Mouse (Mus musculus) hindbrain, embryonic 16.5 days (tissue): ENCODE data around the gene Drg1. TPM values are rescaled to one million over a fixed set of nuclear protein-coding genes. Genes with fewer than 3 reads are reported as not detected.

Experiments
- ATAC-seq: fragments of 200-750 bp; cut with Nextera tagmentation; 2 replicates; pipeline ENCODE4 v1.8.0; 2017; ENCODE audit warnings: moderate TSS enrichment, moderate library complexity
- H3K27ac ChIP-seq: fragments of 300-500 bp; sonication (generic); 2 replicates; pipeline ENCODE4 v1.5.1; 2014; ENCODE audit warnings: low read depth, mild to moderate bottlenecking, control low read depth, low read length, moderate library complexity
- H3K27me3 ChIP-seq: fragments of 300-500 bp; sonication (generic); replicated peaks from 2 replicates; pipeline ENCODE4 v1.6.1; 2014; ENCODE audit warnings: low read length; ENCODE audit not compliant: control insufficient read depth, insufficient read depth
- H3K36me3 ChIP-seq: fragments of 300-500 bp; sonication (generic); 2 replicates; pipeline ENCODE4 v1.6.1; 2014; ENCODE audit warnings: mild to moderate bottlenecking, low read length, moderate library complexity, mixed read lengths; ENCODE audit not compliant: control insufficient read depth, insufficient read depth
- H3K4me1 ChIP-seq: fragments of 300-500 bp; sonication (generic); 2 replicates; pipeline ENCODE4 v1.6.1; 2014; ENCODE audit warnings: low read depth, low read length; ENCODE audit not compliant: control insufficient read depth, insufficient read depth
- H3K4me2 ChIP-seq: fragments of 300-500 bp; sonication (generic); 2 replicates; pipeline ENCODE4 v1.6.1; 2014; ENCODE audit warnings: mild to moderate bottlenecking, low read length, control low read depth, moderate library complexity
- H3K4me3 ChIP-seq: fragments of 300-500 bp; sonication (generic); 2 replicates; pipeline ENCODE4 v1.5.1; 2014; ENCODE audit warnings: mild to moderate bottlenecking, low read length, control low read depth, moderate library complexity
- H3K9ac ChIP-seq: fragments of 300-500 bp; sonication (generic); 2 replicates; pipeline ENCODE4 v1.6.1; 2014; ENCODE audit warnings: low read depth, mild to moderate bottlenecking, control low read depth, low read length, moderate library complexity
- H3K9me3 ChIP-seq: fragments of 300-500 bp; sonication (generic); 2 replicates; pipeline ENCODE4 v1.6.1; 2014; ENCODE audit warnings: mild to moderate bottlenecking, low read length, moderate library complexity; ENCODE audit not compliant: control insufficient read depth
- WGBS: fragments of 180-500 bp; shearing (Covaris S2); extraction: QIAGEN DNeasy Blood & Tissue Kit; methylation state at CpG from one replicate; pipeline ENCODE4 v1.1.7; 2014; 5-methylcytosine and 5-hydroxymethylcytosine counted together
- polyA plus RNA-seq: library from polyadenylated mRNA; unstranded; fragments of >200 nt; fragmentation: Nextera tagmentation; extraction: Ambion mirVana; gene quantifications from 2 replicates; pipeline ENCODE4 v1.2.1, GENCODE M21; 2015

The Drg1 gene
- polyA plus RNA-seq, 1 experiment from 2014 or later, result 207 TPM

GRCm38 (mm10) chr11:3291311-3292061, 25.3 kb upstream of the Drg1 start:
- Histone ChIP-seq H3K27me3 (no peaks in the 10 kb centered on the region), H3K4me1 (peaks cover 57% of the 10 kb centered on the region), H3K4me3 (peak overlapping the region; percentile 84), H3K4me2 (peak overlapping the region; percentile 98), H3K9ac (peak overlapping the region; percentile 94), H3K36me3 (peaks cover 4% of the 10 kb centered on the region; the same call in 1 of the 2 replicates), H3K9me3 (no peaks in the 10 kb centered on the region), H3K27ac (peak overlapping the region; percentile 100)
- no peak for ATAC-seq
- WGBS, result under 1% methylated on average over 26 of the region's 26 CpGs

DNA sequence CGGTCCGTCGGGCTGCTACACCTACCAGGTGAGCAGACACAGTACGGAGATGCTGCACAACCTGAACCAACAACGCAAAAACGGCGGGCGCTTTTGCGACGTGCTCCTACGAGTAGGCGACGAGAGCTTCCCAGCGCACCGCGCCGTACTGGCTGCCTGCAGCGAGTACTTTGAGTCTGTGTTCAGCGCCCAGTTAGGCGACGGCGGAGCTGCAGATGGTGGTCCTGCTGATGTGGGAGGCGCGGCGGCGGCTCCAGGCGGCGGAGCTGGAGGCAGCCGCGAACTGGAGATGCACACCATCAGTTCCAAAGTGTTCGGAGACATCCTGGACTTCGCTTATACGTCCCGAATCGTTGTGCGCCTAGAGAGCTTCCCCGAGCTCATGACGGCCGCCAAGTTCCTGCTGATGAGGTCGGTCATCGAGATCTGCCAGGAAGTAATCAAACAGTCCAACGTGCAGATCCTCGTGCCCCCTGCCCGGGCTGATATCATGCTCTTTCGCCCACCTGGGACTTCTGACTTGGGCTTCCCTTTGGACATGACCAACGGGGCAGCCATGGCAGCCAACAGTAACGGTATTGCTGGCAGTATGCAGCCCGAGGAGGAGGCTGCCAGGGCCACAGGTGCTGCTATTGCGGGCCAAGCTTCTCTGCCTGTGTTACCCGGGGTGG, 24.6 kb upstream of the Drg1 start:
- Histone ChIP-seq H3K9ac (peak overlapping the region; percentile 94), H3K4me3 (peak overlapping the region; percentile 84), H3K36me3 (peaks cover 4% of the 10 kb centered on the region; the same call in 1 of the 2 replicates), H3K27me3 (no peaks in the 10 kb centered on the region), H3K27ac (peak overlapping the region; percentile 100), H3K9me3 (no peaks in the 10 kb centered on the region), H3K4me2 (peak overlapping the region; percentile 98), H3K4me1 (peaks cover 55% of the 10 kb centered on the region)
- 1% methylated on average over 50 of the region's 50 CpGs for WGBS
- no peak; the same call in 1 of the 2 replicates for ATAC-seq

DNA sequence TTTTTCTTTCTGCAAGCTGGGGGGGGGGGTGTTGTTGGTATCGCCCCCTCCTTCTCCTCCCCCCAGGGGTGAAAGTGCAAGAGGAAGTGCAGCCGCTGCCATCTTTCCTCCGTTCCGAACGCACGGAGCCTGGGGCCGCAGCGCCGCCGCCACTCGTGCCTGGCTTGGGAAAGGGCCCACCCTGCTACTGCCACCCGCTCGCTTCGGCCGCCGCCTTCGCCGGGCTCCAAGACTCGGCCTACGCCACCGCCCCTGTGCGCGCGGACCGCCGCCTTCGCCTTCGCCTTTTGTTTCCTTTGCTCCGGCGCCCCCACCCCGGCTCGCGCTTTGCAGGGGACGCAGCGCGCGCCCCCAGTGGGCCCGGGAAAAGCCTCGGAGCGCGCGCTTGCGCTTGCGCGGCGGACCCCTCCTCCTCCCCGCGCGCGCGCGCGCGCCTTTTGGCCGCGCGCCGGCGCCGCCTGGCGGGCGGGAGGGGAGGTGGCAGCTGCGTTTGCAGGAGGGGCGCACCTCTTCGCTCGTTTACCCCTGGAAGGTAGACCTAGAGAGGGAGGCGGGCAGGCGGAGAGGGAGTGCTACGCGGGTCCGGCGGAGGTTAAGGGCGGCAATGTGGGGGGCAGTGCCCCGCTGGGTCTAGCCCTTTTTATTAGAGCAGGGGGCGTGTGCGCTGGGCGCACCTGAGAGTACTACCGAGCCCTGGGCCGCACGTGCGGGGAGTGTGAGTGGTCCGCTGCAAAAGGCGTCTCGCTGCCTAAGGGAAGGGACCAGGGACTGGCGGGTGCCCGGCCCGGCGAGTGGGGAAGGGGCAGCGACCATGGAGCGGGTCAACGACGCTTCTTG, 23.8 kb upstream of the Drg1 start:
- under 1% methylated on average over 71 of the region's 92 CpGs for WGBS

DNA sequence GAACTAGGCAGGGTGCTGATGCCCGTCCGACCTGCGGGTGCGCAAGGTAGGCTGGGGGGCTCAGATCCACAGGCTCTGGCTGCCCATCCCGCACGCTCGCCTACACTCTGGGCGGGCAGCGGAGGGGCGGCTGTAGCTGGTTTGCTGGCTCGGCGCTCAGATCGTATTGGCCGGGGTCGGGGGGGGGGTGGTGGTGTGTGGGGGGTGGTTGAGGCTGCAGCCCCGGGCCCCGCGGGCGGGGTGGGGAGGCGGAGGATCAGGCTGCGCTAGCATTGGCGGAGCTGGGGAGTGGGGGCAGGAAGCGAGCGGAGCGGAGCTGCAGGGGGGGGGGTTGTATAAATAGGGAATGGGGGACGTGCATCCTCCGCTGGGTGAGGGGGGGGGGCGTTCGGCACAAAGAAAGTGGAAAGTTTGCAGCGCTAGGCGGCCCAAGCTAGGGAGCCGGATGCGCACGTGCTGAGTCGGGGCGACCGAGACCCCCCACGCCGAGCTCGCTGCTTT, 23.1 kb upstream of the Drg1 start:
- under 1% methylated on average over 28 of the region's 40 CpGs for WGBS
- ATAC-seq, result peak; percentile 84
- Histone ChIP-seq H3K27me3 (no peaks in the 10 kb centered on the region), H3K27ac (peak overlapping the region; percentile 100), H3K4me1 (peaks cover 42% of the 10 kb centered on the region), H3K4me2 (peak overlapping the region; percentile 98), H3K4me3 (peak overlapping the region; percentile 84), H3K36me3 (peaks cover 4% of the 10 kb centered on the region; the same call in 1 of the 2 replicates), H3K9me3 (no peaks in the 10 kb centered on the region), H3K9ac (peak overlapping the region; percentile 94)

More for the DNA sequence above, 23.8 kb upstream of the Drg1 start:
- no peaks in the 10 kb centered on the region for H3K9me3 ChIP-seq
- H3K4me1 ChIP-seq, result peaks cover 48% of the 10 kb centered on the region
- peaks cover 4% of the 10 kb centered on the region; the same call in 1 of the 2 replicates for H3K36me3 ChIP-seq
- no peaks in the 10 kb centered on the region for H3K27me3 ChIP-seq
- peak overlapping the region; percentile 94 for H3K9ac ChIP-seq
- H3K4me2 ChIP-seq, result peak overlapping the region; percentile 98
- peak; percentile 69 for ATAC-seq
- peak overlapping the region; percentile 100 for H3K27ac ChIP-seq
- H3K4me3 ChIP-seq, result peak overlapping the region; percentile 84

GRCm38 (mm10) chr11:3288521-3289301, 22.5 kb upstream of the Drg1 start, which contains the start of gene Patz1:
Gene Patz1, plus strand, starts transcription at chr11:3288874.
- peak; percentile 35 for ATAC-seq
- no peaks in the 10 kb centered on the region for H3K36me3 ChIP-seq
- WGBS, result under 1% methylated on average over 41 of the region's 41 CpGs
- no peaks in the 10 kb centered on the region for H3K27me3 ChIP-seq
- H3K4me2 ChIP-seq, result peak within 1 kb of the TSS; percentile 98
- peaks cover 36% of the 10 kb centered on the region for H3K4me1 ChIP-seq
- H3K9ac ChIP-seq, result peak within 1 kb of the TSS; percentile 94
- no peaks in the 10 kb centered on the region for H3K9me3 ChIP-seq
- peak within 1 kb of the TSS; percentile 84 for H3K4me3 ChIP-seq
- H3K27ac ChIP-seq, result peak within 1 kb of the TSS; percentile 100

DNA sequence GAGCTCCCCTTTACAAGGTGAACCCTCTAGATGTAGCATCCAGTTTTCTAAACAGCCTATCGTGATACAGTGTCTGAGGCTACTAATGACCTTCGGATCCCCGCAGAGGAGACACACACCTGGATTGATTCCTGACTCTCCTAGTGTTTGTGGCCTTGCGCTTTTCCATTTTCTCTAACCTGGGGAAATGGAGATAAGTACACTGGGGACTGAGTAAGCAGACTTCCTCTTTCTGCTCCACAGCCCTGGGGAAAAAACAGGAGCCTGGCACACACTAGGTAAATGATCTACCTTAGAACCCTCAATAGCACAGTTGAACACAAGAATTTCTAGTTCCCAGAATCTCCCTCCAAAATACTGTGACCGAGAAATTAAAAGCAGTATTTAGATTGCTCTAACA, 21.7 kb upstream of the Drg1 start:
- no peak for ATAC-seq
- Histone ChIP-seq H3K4me3 (no peak overlapping the region), H3K4me1 (peaks cover 28% of the 10 kb centered on the region), H3K9ac (0 out of 2 replicates have a peak overlapping the region, but pooled peaks have one; percentile 23), H3K4me2 (peak overlapping the region; percentile 98), H3K36me3 (no peaks in the 10 kb centered on the region), H3K9me3 (no peaks in the 10 kb centered on the region), H3K27me3 (no peaks in the 10 kb centered on the region), H3K27ac (no peak overlapping the region; the same call in 1 of the 2 replicates)
- 66% methylated on average over 5 of the region's 5 CpGs for WGBS

DNA sequence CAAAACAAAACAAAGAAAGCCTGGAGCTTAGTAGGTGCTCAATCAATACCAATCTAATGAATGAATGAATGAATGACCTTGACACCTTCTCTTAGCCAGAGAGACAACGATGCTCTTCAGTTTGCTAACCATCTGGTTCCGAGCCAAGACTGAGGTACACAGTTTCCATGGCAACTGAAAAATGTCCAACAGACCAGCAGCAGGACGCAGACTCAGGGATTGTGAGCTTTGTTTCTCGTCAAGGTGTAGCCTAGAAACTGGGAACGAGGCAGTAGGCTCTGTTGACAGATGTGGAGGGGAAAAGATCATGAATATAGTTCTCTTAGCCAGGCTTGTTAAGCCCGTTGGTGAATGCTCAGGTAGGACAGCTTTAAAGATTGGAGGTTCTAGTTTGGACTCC, 20.9 kb upstream of the Drg1 start:
- 26% methylated on average over 6 of the region's 6 CpGs for WGBS
- Histone ChIP-seq H3K4me3 (no peak overlapping the region), H3K9ac (no peak overlapping the region), H3K4me1 (peaks cover 20% of the 10 kb centered on the region), H3K27me3 (no peaks in the 10 kb centered on the region), H3K4me2 (no peak overlapping the region), H3K9me3 (no peaks in the 10 kb centered on the region), H3K36me3 (no peaks in the 10 kb centered on the region), H3K27ac (0 out of 2 replicates have a peak overlapping the region, but pooled peaks have one; percentile 6)
- no peak for ATAC-seq

GRCm38 (mm10) chr11:3285940-3286339, 19.7 kb upstream of the Drg1 start:
- Histone ChIP-seq H3K27me3 (no peaks in the 10 kb centered on the region), H3K4me3 (no peak overlapping the region), H3K9me3 (no peaks in the 10 kb centered on the region), H3K36me3 (no peaks in the 10 kb centered on the region), H3K9ac (no peak overlapping the region), H3K4me2 (no peak overlapping the region), H3K4me1 (peaks cover 13% of the 10 kb centered on the region), H3K27ac (no peak overlapping the region)
- 88% methylated on average over 3 of the region's 3 CpGs for WGBS
- no peak for ATAC-seq
